Mouse (Mus musculus) urinary bladder, postnatal 10 days (tissue): ENCODE measurements around the gene Gm17606.
"Not testable (repeated sequence)": the region's sequence is repeated elsewhere in the genome, so short reads cannot be mapped to it uniquely, and the experiment has no call there.

Experiments
- DNase-seq: peaks from one replicate; pipeline ENCODE4 v3.0.0; 2022; ENCODE audit warnings: low spot score

Gm17606 gene

GRCm38 (mm10) chr14:54640946-54641304 lies at the start of gene Gm17606:
Gene Gm17606 (plus strand): TSS chr14:54640952.
- DNase-seq, result no peak

- no peak for DNase-seq
These were observed 49.7 kb upstream of the Gm17606 start for GRCm38 (mm10) chr14:54591056-54591455.

GRCm38 (mm10) chr14:54592319-54592934 lies 48.3 kb upstream of the Gm17606 start:
- no peak for DNase-seq

GRCm38 (mm10) chr14:54594055-54594454 lies 46.7 kb upstream of the Gm17606 start:
- no peak for DNase-seq

- no peak for DNase-seq
These were observed 45.9 kb upstream of the Gm17606 start for GRCm38 (mm10) chr14:54594631-54595414.

- DNase-seq, result no peak
These were observed 43.7 kb upstream of the Gm17606 start for GRCm38 (mm10) chr14:54597084-54597483.

- no peak for DNase-seq
These were observed 39.2 kb upstream of the Gm17606 start for GRCm38 (mm10) chr14:54601601-54602000.

GRCm38 (mm10) chr14:54602613-54603012 lies 38.1 kb upstream of the Gm17606 start:
- DNase-seq, result no peak

- DNase-seq, result peak; percentile 86
These were observed 37.6 kb upstream of the Gm17606 start for GRCm38 (mm10) chr14:54603038-54603654.

GRCm38 (mm10) chr14:54603686-54604085 lies 37.1 kb upstream of the Gm17606 start:
- no peak for DNase-seq

- no peak for DNase-seq
These were observed 34.9 kb upstream of the Gm17606 start, which contains the start of gene 4931414P19Rik for GRCm38 (mm10) chr14:54605752-54606321. Gene 4931414P19Rik (minus strand): TSS chr14:54605993.

- no peak for DNase-seq
These were observed 33.5 kb upstream of the Gm17606 start for GRCm38 (mm10) chr14:54607226-54607625.

GRCm38 (mm10) chr14:54609245-54609644 lies 31.5 kb upstream of the Gm17606 start:
- no peak for DNase-seq

- DNase-seq, result no peak
These were observed 30.8 kb upstream of the Gm17606 start for GRCm38 (mm10) chr14:54609962-54610361.

GRCm38 (mm10) chr14:54610648-54611047 lies 30.1 kb upstream of the Gm17606 start:
- DNase-seq, result no peak

- not testable (repeated sequence) for DNase-seq
These were observed 26.6 kb upstream of the Gm17606 start for GRCm38 (mm10) chr14:54614130-54614529.

GRCm38 (mm10) chr14:54616226-54616825 lies 24.4 kb upstream of the Gm17606 start:
- no peak for DNase-seq

- DNase-seq, result no peak
These were observed 23.4 kb upstream of the Gm17606 start for GRCm38 (mm10) chr14:54617152-54617896.

- DNase-seq, result peak; percentile 66
These were observed 22.8 kb upstream of the Gm17606 start, which contains the start of gene Psmb5 for GRCm38 (mm10) chr14:54617897-54618365. Gene Psmb5 (minus strand): TSS chr14:54618022.

- DNase-seq, result no peak
These were observed 19.6 kb upstream of the Gm17606 start, which contains the start of gene Psmb11 for GRCm38 (mm10) chr14:54621133-54621532. Gene Psmb11 (plus strand): TSS chr14:54621433.

GRCm38 (mm10) chr14:54623334-54623733 lies 17.4 kb upstream of the Gm17606 start:
- DNase-seq, result no peak
